Mouse (Mus musculus) lung, postnatal 25 days (tissue): ENCODE measurements around the gene Arfgap1.

Source experiments
- DNase-seq: peaks from one replicate; pipeline ENCODE4 v3.0.0; 2022; ENCODE audit warnings: low spot score

The Arfgap1 gene

DNA sequence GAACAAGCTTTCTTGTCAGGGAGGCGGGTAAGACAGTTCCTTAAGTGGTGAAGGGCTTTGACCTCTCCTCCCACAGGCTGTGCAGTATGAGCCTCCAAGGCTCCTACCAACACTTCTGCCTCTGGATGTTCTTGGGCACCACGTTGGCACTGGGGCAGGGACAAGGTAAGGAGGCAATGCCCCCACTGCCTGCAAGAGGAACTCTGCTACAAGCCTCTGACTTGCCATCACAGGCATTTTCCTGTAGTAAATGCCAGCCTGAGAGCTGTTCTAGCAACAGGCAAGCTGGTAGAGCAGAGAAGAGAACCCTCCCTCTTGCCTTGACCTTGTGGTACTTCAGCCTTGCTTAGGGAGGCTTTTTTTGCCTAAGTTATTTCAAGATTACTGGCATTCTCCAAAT, 19.4 kb downstream of the Arfgap1 start, which contains the start of gene Col20a1:
TSS of gene Col20a1 (plus strand) at position 87 of the 400 bp plus-strand sequence.
- no peak for DNase-seq

DNA sequence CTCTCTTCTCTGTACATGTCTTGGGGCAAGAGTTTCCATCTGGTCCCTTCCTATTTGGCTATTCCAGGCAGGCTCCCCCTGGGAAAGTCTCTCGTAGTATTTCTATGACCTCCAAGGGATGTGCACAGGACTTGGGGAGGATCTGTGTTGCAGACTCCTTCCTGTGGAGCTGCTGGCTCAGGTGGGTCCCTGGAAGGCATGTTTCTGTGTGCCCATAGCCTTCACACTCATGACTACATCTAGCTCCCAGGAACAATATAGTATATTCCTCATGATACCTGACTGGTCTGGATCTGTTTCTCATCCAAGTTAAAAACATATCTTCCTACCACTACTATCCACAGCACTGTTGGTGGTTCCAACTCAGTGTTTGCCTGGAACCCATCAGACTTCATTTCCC, 20.0 kb downstream of the Arfgap1 start:
- DNase-seq, result no peak

DNA sequence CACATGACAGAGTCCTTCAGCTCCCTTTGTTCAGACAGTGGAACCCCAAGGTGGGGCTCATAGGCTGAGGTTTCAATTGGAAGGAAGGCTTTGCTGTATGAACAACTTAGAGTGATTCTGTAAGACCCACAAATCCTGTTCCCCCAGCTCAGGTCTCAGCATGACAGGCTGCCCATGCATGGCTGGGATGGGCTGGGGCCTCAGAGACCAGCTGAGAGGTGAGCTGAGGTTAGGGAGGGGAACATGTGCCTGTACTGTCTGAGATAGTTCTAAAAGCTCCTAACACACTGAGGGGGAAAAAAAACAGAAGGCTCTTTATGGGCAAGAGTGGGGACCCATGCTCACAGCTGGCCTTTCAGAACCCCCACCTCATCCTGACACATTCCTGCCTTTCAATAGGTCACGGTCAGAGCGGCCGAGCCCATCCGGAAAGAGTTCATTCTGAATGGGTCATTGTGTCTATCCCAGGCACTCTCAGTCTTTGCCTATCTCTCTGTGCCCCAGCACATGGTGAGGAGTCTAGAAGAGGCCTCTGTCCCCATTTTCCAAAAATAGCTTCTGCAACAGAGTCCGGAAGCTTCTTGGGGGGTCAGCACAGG, 20.5 kb downstream of the Arfgap1 start:
- DNase-seq, result no peak

DNA sequence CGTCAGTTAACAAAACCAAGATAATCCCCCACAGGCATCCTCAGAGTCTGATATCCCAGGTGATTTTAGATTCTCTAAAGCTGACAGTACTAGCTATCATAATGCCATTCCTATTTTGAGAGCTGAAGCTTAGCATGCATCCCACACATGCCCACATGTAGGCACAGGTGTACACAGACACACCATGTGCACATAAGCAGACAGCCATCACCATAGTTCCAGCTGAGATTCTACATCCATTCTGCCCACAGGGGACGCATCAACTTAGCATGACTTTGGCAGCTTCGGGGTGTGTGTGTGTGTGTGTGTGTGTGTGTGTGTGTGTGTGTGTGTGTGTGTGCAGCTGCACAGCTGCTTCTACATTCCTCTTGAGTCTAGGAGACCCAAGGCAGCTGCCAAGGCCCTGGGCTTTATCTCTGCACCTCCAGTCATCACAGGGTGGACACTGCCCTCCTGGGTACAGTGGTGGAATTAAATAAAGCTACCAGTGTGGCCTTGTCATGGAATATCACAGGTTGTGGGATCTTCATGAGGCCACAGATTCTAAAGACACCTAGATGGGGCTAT, 21.4 kb downstream of the Arfgap1 start:
- DNase-seq, result no peak

DNA sequence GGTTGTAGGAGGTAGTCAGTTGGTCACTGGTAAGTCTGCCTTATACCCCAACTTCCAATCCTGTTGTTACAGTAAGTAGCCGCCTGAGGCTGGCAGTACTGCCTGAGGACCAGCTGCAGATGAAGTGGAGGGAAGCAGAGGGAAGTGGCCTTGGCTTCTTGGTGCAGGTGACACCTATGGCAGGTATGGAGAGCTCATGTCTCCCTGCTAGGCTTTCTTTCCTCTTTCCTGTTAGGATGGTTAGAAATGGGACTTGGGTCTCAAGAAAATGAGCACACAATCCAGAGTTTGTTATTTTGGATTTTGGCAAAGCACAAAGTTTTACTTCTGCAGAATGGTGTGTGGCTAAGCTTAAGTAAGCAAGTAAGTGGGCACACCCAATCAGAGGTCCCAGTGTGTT, 21.9 kb downstream of the Arfgap1 start:
- DNase-seq, result no peak

DNA sequence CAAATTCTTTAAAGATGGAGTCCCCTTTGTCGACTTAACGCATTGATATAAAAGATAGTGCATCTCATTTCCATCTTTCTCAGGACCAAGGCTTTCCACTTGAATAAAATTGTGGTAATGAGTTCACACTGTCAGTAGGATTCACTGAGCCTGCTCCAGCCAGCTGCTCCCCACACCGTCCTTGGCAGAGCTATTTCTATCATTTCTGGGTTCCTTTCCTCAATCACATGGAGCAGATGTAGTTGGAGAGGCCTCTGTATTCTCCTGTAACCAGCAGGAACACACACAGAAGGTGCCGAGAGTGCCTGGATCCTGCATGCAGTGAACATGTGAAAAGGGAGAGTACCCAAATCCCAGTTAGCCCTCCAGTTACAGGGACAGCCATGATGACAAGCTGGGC, 23.3 kb downstream of the Arfgap1 start:
- DNase-seq, result no peak

DNA sequence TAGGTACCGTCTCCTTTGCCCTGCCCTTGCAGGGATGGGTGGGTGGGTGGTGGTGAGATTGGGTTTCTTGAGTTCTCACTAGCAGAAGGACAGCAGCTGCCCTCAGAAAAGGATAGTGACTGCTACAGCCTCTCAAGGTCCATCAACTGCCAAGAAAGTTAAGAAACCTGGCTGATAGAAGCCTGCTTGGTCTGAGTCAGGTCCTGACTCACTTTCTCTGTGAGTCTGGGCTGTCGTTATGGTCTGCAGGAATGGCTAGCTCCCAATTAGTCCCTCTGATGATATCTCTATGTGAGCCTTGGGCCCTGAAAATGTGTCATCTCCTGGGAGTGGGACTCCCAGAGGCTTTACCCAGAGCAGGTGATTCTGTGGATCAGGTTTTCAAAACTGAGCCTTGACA, 27.3 kb downstream of the Arfgap1 start:
- no peak for DNase-seq

DNA sequence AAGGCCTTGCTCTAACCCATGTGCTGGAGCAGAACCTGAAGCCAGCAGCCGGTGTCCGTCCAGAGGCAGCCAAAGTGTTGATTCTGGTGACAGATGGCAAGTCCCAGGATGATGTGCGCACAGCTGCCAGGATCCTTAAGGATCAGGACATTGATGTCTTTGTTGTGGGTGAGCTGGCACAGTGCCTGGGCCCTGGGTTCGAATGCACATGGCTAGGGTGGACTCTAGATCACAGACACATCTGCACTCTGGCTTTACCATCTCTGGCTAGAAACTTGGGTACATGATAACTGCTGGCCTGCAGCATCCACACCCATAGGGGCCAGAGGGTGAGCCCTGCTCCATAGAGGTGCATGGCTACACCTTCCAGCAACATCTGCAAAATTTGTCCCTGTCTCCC, 28.4 kb downstream of the Arfgap1 start:
- DNase-seq, result no peak

DNA sequence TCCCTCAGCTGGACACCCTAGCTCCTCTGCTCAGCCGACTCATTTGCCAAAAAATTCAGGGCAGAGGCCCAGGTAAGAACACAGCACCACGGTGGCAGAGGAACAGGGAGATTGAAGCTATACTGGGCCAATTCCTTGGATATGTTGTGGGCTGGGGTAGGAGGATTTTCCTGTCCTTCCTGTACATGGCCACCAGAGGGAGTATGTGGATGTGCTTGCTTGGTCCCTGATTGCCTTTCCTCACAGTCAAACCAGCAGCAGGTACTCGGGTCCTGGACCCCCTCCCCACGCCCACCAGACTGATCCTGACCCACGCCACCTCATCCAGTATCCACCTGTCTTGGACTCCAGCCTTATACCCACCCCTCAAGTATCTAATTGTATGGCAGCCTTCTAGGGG, 29.4 kb downstream of the Arfgap1 start:
- DNase-seq, result peak; percentile 21

DNA sequence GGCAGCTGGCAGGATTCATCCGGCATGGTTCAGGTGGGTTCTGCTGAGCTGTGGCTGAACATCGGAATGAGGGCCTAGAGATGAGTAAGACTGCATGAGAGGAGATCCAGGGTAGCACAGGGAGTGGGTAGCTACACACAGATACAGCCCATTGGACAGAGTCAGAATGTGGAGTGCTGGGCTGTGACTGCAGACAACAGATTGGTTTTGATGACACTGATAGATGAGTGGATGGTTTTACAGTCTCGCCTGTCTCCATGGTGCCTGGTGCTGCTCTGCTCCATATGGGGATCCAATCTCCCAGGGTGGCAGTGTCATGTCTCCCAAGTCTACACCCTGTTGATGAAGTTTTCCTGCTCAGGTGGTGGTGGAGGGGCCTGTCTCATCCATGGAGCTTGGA, 29.9 kb downstream of the Arfgap1 start:
- no peak for DNase-seq

DNA sequence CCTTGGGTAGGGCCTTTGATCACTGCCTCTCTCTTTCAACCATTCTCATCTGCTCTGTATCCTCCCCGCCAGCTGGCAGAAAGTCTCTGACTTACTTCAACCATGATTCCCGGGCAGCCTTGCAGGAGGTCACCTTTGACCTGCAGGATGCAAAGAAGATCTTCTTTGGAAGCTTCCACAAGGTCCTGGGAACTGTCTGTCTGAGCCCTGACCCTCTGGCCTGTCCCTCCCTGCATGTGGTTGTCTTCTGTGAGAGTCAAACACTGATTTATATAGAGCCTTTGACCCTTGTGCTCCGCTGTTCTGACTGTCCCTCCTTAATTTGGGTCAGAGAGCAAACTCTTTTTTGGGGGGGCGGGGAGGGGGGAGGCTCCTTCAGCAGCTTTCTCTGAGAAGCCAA, 40.0 kb downstream of the Arfgap1 start:
- no peak for DNase-seq

DNA sequence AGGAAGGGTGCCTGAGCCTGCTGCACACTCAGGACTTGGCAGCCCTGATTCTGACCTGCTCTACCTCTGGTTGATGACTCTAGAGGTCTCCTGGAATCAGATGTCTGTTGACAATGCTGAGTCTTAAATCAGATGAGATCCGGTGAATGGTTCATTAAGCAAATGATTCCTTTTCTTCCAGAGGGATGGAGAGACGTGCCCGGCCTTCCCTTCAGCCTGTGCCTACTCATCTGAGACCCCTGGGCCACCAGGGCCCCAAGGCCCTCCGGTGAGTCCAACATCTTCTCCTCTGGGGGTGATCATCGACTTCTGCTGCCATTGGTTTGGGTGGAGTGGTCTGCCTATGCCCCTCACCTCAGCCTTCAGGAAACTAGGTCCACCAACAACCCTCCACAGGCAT, 41.3 kb downstream of the Arfgap1 start:
- no peak for DNase-seq

DNA sequence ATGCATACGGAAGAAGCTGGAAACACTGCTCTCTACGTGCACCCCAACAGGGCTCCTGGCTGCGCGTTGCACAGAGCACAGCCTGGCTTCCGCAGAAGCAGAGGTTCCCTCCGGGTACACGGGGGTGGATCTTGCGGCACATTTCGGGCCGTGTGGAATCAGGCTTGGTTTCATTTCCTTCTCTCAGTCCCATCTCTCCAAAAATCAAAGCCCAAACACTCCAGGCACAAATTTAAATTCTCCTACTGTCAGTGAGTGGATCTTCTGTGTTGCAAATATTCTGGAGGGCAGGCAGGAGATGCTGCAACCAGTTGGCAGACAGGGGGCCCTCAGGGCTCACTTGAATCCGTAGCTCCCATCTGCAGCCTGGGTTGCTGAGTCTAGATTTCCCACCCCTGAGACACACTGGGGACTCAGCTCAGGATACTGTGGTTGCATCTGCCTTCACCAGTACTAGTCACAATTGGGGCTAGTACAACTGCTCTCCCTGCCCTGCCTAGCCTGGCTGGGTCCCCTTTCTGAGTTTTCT, 64.4 kb downstream of the Arfgap1 start:
- DNase-seq, result no peak
